Mouse (Mus musculus) kidney, adult 2 months (tissue): Measurements from ENCODE around the gene Iqcn.

Source experiments
- CTCF ChIP-seq: fragments of 200-500 bp; conservative IDR thresholded peaks from 2 replicates; pipeline ENCODE4 v1.5.1; 2011; ENCODE audit warnings: low read depth, mild to moderate bottlenecking, control low read depth, low read length, moderate library complexity, mixed read lengths; ENCODE audit not compliant: insufficient read depth, insufficient read length
- POLR2A ChIP-seq: fragments of 200-500 bp; IDR thresholded peaks from one replicate; pipeline ENCODE4 v1.6.1; 2011; ENCODE audit warnings: low read depth, low read length, control low read depth

DNA sequence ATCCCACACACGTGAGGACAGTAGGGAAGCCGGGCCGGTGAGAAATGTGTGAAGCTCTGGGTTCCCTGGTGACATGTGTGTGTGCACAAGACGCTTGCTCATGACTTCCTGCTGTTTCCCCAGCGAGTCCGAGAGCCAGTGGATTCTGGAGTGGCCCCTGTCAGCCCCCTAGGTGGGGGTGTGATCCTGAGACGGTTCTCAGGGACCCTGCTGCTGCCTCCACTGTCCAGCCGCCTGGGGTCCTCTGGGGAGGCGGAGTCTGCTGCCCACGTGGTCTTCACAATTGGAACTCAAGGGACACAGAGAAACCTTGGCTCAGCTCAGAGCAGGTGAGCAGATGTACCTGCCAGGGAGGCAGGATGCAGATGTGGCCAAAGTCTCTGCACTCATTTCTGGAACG, 23.5 kb downstream of the Iqcn start:
- TF ChIP-seq CTCF (no peak), POLR2A (no peak)
